Mouse (Mus musculus): ENCODE data around the gene Helq. TPM values are rescaled to one million over a fixed set of nuclear protein-coding genes. Genes with fewer than 3 reads are reported as not detected.

Helq gene
- polyA plus RNA-seq (2016; fragmentation: Nextera tagmentation; extraction: Ambion mirVana) = 29.5 and 31.7 TPM in 2 replicates

DNA sequence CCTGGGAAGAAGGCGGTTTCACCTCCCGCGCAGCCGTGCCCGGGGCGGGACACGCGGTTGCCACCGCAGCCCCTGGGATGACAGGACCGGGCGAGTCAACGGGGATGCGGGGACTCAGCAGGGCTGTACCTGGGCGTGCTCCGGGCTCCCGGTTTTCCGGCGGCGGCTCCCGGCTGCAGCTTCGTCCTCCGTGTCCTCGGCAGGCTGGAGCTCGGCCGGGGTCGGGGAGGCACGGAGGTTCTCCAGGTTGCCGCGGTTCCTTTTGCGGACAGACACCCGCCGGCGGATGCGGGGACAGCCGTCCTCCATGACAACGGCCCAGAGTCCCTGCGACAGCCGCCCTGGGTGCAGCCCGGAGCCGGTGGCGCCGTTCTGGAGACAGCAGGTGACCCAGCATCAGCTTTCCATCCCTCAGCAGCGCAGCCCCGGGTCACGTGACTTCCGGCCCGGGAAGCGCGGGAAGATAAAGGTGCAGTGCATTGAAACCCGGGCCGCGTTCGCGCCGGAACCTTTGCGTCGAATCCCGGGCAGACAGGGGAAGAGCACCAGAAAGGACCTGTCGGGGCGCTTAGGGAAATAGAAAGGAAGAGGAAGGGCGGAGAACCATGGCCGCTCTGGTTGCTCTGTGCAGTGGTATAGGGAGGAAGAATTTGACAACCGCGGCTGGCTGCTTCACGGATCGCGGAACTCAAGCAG is at the start of gene Helq, which contains the start of gene Mrps18c:
Gene Helq (minus strand): TSS at position 434 of the 696 bp plus-strand sequence.
Gene Mrps18c (plus strand): TSS at position 463 of the 696 bp plus-strand sequence.
- Histone ChIP-seq H3K9me3 (no peaks in the 10 kb centered on the region), H3K4me2 (peak within 1 kb of the TSS; percentile 93), H3K36me3 (replicated peaks) (peaks cover 26% of the 10 kb centered on the region), H3K4me1 (peaks cover 15% of the 10 kb centered on the region), H3K27ac (0 out of 2 replicates have a peak within 1 kb of the TSS, but pooled peaks have one; percentile 25), H3K9ac (peak within 1 kb of the TSS; percentile 85), H3K27me3 (no peaks in the 10 kb centered on the region), H3K4me3 (replicated peaks) (peak within 1 kb of the TSS; percentile 83)
- under 1% methylated on average over 66 of the region's 67 CpGs for WGBS
- peak; percentile 97 for ATAC-seq (ENCODE audit: low FRiP score)

DNA sequence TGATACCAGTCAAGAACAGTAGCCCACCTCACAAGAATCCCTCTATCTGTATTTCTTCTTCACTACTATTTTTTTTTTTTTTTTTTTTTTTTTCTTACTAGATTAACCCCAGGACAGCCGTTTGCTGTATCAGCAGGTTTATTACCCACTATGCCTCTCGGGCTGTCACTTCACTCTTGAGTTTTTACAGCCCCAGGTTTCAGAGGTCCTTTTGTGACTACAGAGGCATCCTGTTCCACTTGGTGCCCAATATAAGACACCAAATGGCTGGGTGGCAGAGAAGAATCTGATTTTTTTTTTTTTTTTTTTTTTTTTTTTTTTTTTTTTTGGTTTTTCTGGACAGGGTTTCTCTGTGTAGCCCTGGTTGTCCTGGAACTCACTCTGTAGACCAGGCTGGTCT is 48.7 kb upstream of the Helq start:
- Histone ChIP-seq H3K9ac (no peak overlapping the region), H3K4me3 (replicated peaks) (no peak overlapping the region)

DNA sequence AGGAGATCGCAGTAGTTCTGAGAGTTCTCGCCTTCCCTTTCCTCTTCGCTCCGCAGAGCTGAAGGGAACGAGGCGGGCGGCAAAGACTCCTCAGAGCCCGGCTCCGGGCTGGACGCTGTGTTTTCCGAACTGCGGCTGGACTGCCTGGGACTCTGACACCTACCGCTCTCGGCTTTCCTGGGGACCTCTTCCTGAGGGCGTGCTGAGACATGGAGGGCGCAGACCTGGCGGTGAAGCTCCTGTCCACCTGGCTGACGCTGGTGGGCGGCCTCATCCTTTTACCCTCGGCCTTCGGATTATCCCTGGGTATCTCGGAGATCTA is 48.2 kb upstream of the Helq start:
- H3K27me3 ChIP-seq = peaks cover 65% of the 10 kb centered on the region
- under 1% methylated on average over 22 of the region's 22 CpGs for WGBS
- no peak for ATAC-seq (ENCODE audit: low FRiP score)
- H3K4me3 ChIP-seq (replicated peaks) = peak overlapping the region; percentile 57
- H3K27ac ChIP-seq = no peak overlapping the region
- H3K9me3 ChIP-seq = 0 out of 2 replicates have a peak, but pooled peaks cover 5% of the 10 kb centered on the region
- peak overlapping the region; percentile 59 for H3K9ac ChIP-seq
- no peaks in the 10 kb centered on the region for H3K36me3 ChIP-seq (replicated peaks)
- peak overlapping the region; percentile 99 for H3K4me2 ChIP-seq
- H3K4me1 ChIP-seq = peaks cover 18% of the 10 kb centered on the region

More for the DNA sequence above, 48.7 kb upstream of the Helq start:
- Histone ChIP-seq H3K4me2 (peak overlapping the region; percentile 99), H3K9me3 (0 out of 2 replicates have a peak, but pooled peaks cover 2% of the 10 kb centered on the region), H3K4me1 (peaks cover 18% of the 10 kb centered on the region), H3K27me3 (peaks cover 65% of the 10 kb centered on the region), H3K27ac (no peak overlapping the region), H3K36me3 (replicated peaks) (no peaks in the 10 kb centered on the region)
- 19% methylated on average over 2 of the region's 2 CpGs for WGBS
- no peak for ATAC-seq (ENCODE audit: low FRiP score)

DNA sequence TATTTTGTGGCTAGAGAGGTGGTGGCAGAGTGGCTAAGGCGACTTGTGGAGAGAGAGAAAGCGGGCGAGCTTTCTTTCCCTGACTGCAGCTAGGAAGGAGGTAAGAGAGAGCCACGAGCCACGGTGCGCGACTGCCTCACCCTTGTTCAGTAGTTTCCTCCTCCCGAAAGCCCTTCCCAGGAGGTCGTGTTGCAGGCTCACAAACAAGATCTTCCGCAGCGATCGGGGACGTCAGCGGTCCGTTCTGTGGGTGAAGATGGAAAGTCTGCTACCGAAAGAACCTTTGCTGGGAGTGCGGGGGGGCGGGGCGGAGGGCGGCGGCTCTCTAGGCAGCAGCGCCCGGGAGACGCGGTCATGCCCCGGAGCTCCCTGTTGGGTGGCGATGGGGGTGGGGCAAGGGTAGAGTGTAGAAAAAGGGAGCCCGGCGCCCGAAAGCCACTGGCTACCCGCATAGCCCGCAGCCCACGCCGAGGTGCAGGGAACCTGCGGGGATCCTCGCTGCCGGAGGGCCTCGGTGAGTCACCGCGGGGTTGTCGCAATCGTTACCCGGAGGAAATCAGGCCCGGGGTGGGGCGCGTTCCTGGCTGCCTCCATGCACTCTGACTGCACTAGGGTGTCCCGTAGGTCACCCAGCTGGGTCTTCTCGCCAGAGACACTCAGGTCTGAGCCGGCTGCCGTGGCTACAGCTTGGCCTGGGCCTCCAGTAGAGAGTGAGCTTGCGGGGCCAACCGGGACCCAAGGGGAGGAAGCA is 47.6 kb upstream of the Helq start:
- 0 out of 2 replicates have a peak, but pooled peaks cover 5% of the 10 kb centered on the region for H3K9me3 ChIP-seq
- peak; percentile 68; the same call in 1 of the 2 replicates for ATAC-seq (ENCODE audit: low FRiP score)
- WGBS = under 1% methylated on average over 51 of the region's 52 CpGs
- peaks cover 65% of the 10 kb centered on the region for H3K27me3 ChIP-seq
- no peaks in the 10 kb centered on the region for H3K36me3 ChIP-seq (replicated peaks)
- H3K27ac ChIP-seq = no peak overlapping the region
- H3K9ac ChIP-seq = peak overlapping the region; percentile 59
- H3K4me3 ChIP-seq (replicated peaks) = peak overlapping the region; percentile 57
- peaks cover 18% of the 10 kb centered on the region for H3K4me1 ChIP-seq
- H3K4me2 ChIP-seq = peak overlapping the region; percentile 99

DNA sequence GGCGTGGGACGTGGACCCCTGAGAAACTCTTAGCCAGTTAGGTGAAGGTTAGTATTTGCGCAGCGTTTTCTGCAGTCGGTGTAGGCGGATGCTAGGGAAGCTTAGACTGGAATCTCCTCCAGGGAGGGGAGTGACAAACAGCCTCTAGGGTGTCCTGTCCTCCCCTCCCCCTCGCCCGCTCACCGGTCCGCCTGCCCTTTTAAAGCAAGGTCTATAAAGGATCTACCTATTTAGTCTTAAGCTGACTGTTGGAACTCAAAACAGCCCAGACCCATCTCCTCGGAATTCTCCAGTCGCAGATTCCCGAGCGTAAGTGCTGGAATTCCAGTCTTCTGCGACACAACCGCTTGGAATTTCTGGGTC is 47.1 kb upstream of the Helq start, which contains the start of gene Gpat3:
Gene Gpat3 (plus strand): TSS at position 229 of the 363 bp plus-strand sequence.
- peak within 1 kb of the TSS; percentile 57 for H3K4me3 ChIP-seq (replicated peaks)
- no peak within 1 kb of the TSS for H3K27ac ChIP-seq
- 0 out of 2 replicates have a peak, but pooled peaks cover 5% of the 10 kb centered on the region for H3K9me3 ChIP-seq
- H3K4me2 ChIP-seq = peak within 1 kb of the TSS; percentile 99
- H3K27me3 ChIP-seq = peaks cover 65% of the 10 kb centered on the region
- H3K4me1 ChIP-seq = peaks cover 18% of the 10 kb centered on the region
- no peaks in the 10 kb centered on the region for H3K36me3 ChIP-seq (replicated peaks)
- under 1% methylated on average over 16 of the region's 16 CpGs for WGBS
- H3K9ac ChIP-seq = peak within 1 kb of the TSS; percentile 59
- no peak for ATAC-seq (ENCODE audit: low FRiP score)

GRCm38 (mm10) chr5:100844485-100844884 is 46.1 kb upstream of the Helq start:
- Histone ChIP-seq H3K27ac (no peak overlapping the region), H3K4me2 (no peak overlapping the region), H3K4me1 (peaks cover 18% of the 10 kb centered on the region), H3K36me3 (replicated peaks) (no peaks in the 10 kb centered on the region), H3K9me3 (0 out of 2 replicates have a peak, but pooled peaks cover 5% of the 10 kb centered on the region), H3K27me3 (peaks cover 65% of the 10 kb centered on the region), H3K9ac (no peak overlapping the region), H3K4me3 (replicated peaks) (no peak overlapping the region)
- 71% methylated on average over 3 of the region's 3 CpGs for WGBS
- no peak for ATAC-seq (ENCODE audit: low FRiP score)

- Histone ChIP-seq H3K36me3 (replicated peaks) (no peaks in the 10 kb centered on the region), H3K27ac (no peak overlapping the region), H3K4me2 (no peak overlapping the region), H3K4me3 (replicated peaks) (no peak overlapping the region), H3K9ac (no peak overlapping the region), H3K9me3 (0 out of 2 replicates have a peak, but pooled peaks cover 5% of the 10 kb centered on the region), H3K27me3 (peaks cover 6% of the 10 kb centered on the region; the same call in 1 of the 2 replicates), H3K4me1 (no peaks in the 10 kb centered on the region)
- WGBS = 90% methylated on average over 7 of the region's 7 CpGs
- ATAC-seq (ENCODE audit: low FRiP score) = no peak
Measured at GRCm38 (mm10) chr5:100837907-100838306, 39.5 kb upstream of the Helq start.

DNA sequence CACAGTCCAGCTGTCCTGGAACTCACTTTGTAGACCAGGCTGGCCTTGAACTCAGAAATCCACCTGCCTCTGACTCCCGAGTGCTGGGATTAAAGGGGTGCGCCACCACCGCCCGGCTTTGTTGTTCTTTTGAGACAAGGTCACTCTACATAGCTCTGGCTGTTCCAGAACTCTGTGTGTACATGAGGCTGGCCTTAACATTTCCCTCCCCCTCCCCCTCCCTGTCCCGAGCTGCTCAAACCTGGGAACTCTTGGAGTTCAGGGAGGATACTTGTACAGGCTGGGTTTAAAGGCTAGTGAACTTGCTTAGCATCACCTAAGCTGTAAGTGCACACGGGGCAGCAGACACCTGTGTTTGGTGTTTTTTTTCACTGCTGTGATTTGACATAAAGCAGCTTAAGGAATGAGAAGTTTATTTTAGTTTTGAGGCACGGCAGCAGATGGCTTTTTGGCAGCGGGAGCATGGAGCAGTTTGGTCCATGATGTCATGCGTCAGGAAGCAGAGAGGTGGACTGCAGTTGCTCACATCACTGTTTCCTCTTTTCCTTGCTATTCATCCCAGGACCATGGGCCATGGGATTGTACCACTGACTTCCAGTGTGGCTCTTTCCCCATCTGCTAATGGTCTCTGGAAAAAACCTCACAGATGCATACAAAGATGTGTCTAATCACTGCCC is 37.6 kb upstream of the Helq start:
- Histone ChIP-seq H3K4me1 (no peaks in the 10 kb centered on the region), H3K27me3 (no peaks in the 10 kb centered on the region), H3K4me3 (replicated peaks) (no peak overlapping the region), H3K4me2 (no peak overlapping the region), H3K9me3 (no peaks in the 10 kb centered on the region), H3K36me3 (replicated peaks) (no peaks in the 10 kb centered on the region), H3K27ac (no peak overlapping the region), H3K9ac (no peak overlapping the region)
- WGBS = 80% methylated on average over 9 of the region's 9 CpGs
- no peak for ATAC-seq (ENCODE audit: low FRiP score)

GRCm38 (mm10) chr5:100833841-100834240 is 35.4 kb upstream of the Helq start:
- Histone ChIP-seq H3K27ac (no peak overlapping the region), H3K4me1 (no peaks in the 10 kb centered on the region), H3K4me3 (replicated peaks) (no peak overlapping the region), H3K9me3 (no peaks in the 10 kb centered on the region), H3K36me3 (replicated peaks) (no peaks in the 10 kb centered on the region), H3K9ac (no peak overlapping the region), H3K27me3 (no peaks in the 10 kb centered on the region), H3K4me2 (no peak overlapping the region)
- ATAC-seq (ENCODE audit: low FRiP score) = no peak
- WGBS = 82% methylated on average over 2 of the region's 2 CpGs

DNA sequence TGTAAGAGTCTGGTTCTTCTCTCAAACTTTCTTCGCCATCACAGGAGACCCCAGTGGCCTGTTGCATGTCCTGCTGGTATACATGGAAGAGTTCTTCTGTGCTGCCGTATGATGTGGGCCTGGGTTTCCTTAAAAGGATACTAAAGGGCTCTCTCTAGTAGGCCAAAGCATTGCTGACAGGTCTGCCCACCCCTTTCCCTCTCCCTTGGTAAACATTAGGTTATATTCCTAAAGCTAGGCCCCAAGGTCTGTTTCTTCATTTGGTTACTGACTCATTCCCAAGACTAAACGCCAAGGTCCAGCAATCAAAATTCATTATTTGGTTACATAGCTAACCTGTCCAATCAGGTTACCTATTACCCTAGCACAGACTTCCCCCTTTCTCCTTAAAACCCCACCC is 34.3 kb upstream of the Helq start:
- 82% methylated on average over 3 of the region's 3 CpGs for WGBS
- Histone ChIP-seq H3K27me3 (no peaks in the 10 kb centered on the region), H3K27ac (no peak overlapping the region), H3K9me3 (no peaks in the 10 kb centered on the region), H3K4me2 (no peak overlapping the region), H3K36me3 (replicated peaks) (no peaks in the 10 kb centered on the region), H3K4me1 (no peaks in the 10 kb centered on the region), H3K4me3 (replicated peaks) (no peak overlapping the region), H3K9ac (no peak overlapping the region)
- no peak for ATAC-seq (ENCODE audit: low FRiP score)

DNA sequence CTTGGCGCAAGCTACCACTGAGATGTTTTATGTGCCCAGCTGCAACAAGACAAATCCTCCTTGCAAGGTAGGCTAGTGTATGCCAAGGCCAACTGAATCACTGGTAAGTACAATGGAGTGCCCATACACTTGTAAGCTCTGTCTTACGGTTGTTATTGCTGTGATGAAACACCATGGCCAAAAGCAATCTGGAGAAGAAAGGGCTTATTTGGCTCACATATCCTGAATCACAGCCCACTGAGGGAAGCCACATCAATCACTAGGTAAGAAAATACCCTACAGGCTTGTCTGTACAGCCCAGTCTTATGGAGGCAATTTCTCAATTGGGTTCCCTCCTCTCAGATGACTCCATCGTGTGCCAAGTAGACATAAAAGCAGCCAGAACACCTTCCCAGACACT is 30.3 kb upstream of the Helq start:
- H3K4me2 ChIP-seq = no peak overlapping the region
- H3K9ac ChIP-seq = no peak overlapping the region
- 90% methylated on average over 3 of the region's 3 CpGs for WGBS
- no peak overlapping the region for H3K4me3 ChIP-seq (replicated peaks)
- no peak overlapping the region for H3K27ac ChIP-seq
- ATAC-seq (ENCODE audit: low FRiP score) = no peak
- H3K4me1 ChIP-seq = no peaks in the 10 kb centered on the region
- H3K27me3 ChIP-seq = no peaks in the 10 kb centered on the region
- no peaks in the 10 kb centered on the region for H3K9me3 ChIP-seq
- H3K36me3 ChIP-seq (replicated peaks) = no peaks in the 10 kb centered on the region

- WGBS = 74% methylated on average over 7 of the region's 7 CpGs
- no peaks in the 10 kb centered on the region for H3K9me3 ChIP-seq
- H3K9ac ChIP-seq = no peak overlapping the region
- no peak overlapping the region for H3K4me2 ChIP-seq
- no peak overlapping the region for H3K27ac ChIP-seq
- no peak for ATAC-seq (ENCODE audit: low FRiP score)
- H3K4me1 ChIP-seq = no peaks in the 10 kb centered on the region
- H3K36me3 ChIP-seq (replicated peaks) = no peaks in the 10 kb centered on the region
- H3K27me3 ChIP-seq = no peaks in the 10 kb centered on the region
- H3K4me3 ChIP-seq (replicated peaks) = no peak overlapping the region
Measured at GRCm38 (mm10) chr5:100826531-100826930, 28.1 kb upstream of the Helq start.

Measured in forebrain, embryonic 12.5 days (tissue).